Mouse (Mus musculus) intestine, postnatal 0 days (tissue): ENCODE data around the gene Prx. TPM values are rescaled to one million over a fixed set of nuclear protein-coding genes. Genes with fewer than 3 reads are reported as not detected.
"Not testable (repeated sequence)": the region's sequence is repeated elsewhere in the genome, so short reads cannot be mapped to it uniquely, and the experiment has no call there.

Source experiments
- ATAC-seq: fragments of 200-750 bp; cut with Nextera tagmentation; 2 replicates; pipeline ENCODE4 v1.8.0; 2017; ENCODE audit warnings: mild to moderate bottlenecking, moderate TSS enrichment, moderate library complexity
- H3K27ac ChIP-seq: fragments of 300-500 bp; sonication (generic); 2 replicates; pipeline ENCODE4 v1.5.1; 2014; ENCODE audit warnings: mild to moderate bottlenecking, low read depth, low read length, moderate library complexity
- H3K27me3 ChIP-seq: fragments of 300-500 bp; sonication (generic); replicated peaks from 2 replicates; pipeline ENCODE4 v1.6.1; 2014; ENCODE audit warnings: low read length, mixed read lengths; ENCODE audit not compliant: control insufficient read depth, insufficient read depth
- H3K36me3 ChIP-seq: fragments of 300-500 bp; sonication (generic); 2 replicates; pipeline ENCODE4 v1.6.1; 2014; ENCODE audit warnings: mild to moderate bottlenecking, moderate library complexity; ENCODE audit not compliant: control insufficient read depth, insufficient read depth
- H3K4me1 ChIP-seq: fragments of 300-500 bp; sonication (generic); replicated peaks from 2 replicates; pipeline ENCODE4 v1.6.1; 2014; ENCODE audit warnings: antibody characterized with exemption, low read length, mixed read lengths; ENCODE audit not compliant: control insufficient read depth, insufficient read depth
- H3K4me2 ChIP-seq: fragments of 300-500 bp; sonication (generic); replicated peaks from 2 replicates; pipeline ENCODE4 v1.6.1; 2014; ENCODE audit warnings: low read depth, mild to moderate bottlenecking, moderate library complexity
- H3K4me3 ChIP-seq: fragments of 300-500 bp; sonication (generic); 2 replicates; pipeline ENCODE4 v1.5.1; 2014; ENCODE audit warnings: low read depth, low read length
- H3K9ac ChIP-seq: fragments of 300-500 bp; sonication (generic); 2 replicates; pipeline ENCODE4 v1.6.1; 2014; ENCODE audit warnings: mild to moderate bottlenecking, low read depth, low read length
- H3K9me3 ChIP-seq: fragments of 300-500 bp; sonication (generic); 2 replicates; pipeline ENCODE4 v1.6.1; 2016; ENCODE audit warnings: mixed run types; ENCODE audit not compliant: control insufficient read depth
- CTCF ChIP-seq: sonication (generic); IDR thresholded peaks from 2 replicates; pipeline ENCODE4 v1.5.1; 2016; ENCODE audit warnings: low read depth, mild to moderate bottlenecking, control low read depth, antibody characterized with exemption, moderate library complexity
- WGBS: fragments of 180-500 bp; shearing (Covaris S2); extraction: QIAGEN DNeasy Blood & Tissue Kit; methylation state at CpG from one replicate; pipeline ENCODE4 v1.1.7; 2014; 5-methylcytosine and 5-hydroxymethylcytosine counted together
- polyA plus RNA-seq: library from polyadenylated mRNA; unstranded; fragments of >200 nt; fragmentation: Nextera tagmentation; extraction: Ambion mirVana; gene quantifications from 2 replicates; pipeline ENCODE4 v1.2.1, GENCODE M21; 2015

Prx gene
- polyA plus RNA-seq, 1 experiment from 2014 or later: 1.3 TPM

DNA sequence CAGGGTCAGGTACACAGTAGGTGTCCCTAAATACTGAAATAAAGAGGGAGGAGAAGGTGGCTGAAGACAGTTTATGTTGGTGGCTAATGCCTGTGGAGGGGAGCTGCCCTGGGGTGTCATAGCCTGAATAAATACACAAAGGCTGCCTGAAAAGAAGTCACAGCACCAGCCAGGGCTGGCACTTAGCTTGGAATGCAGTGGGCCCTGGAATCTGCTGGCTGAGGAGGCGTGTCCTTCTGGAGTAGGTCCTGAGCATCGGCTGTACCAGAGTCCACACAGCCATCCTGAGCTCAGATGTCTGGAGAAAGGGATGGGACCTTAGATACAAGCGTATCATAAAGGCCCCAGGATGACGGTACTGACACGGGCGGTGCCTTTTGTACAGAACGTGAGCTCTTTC lies 7.3 kb upstream of the Prx start:
- no peak overlapping the region for H3K9ac ChIP-seq

GRCm38 (mm10) chr7:27493022-27493421 lies 6.1 kb upstream of the Prx start:
- Histone ChIP-seq H3K36me3 (peaks cover 12% of the 10 kb centered on the region), H3K9me3 (no peaks in the 10 kb centered on the region), H3K9ac (no peak overlapping the region), H3K4me1 (0 out of 2 replicates have a peak, but pooled peaks cover 4% of the 10 kb centered on the region), H3K27me3 (no peaks in the 10 kb centered on the region), H3K4me3 (no peak overlapping the region), H3K27ac (no peak overlapping the region), H3K4me2 (no peak overlapping the region)
- no peak for TF ChIP-seq CTCF
- ATAC-seq: no peak
- WGBS: 12% methylated on average over 3 of the region's 3 CpGs

More for the DNA sequence above, 7.3 kb upstream of the Prx start:
- Histone ChIP-seq H3K9me3 (no peaks in the 10 kb centered on the region), H3K27me3 (no peaks in the 10 kb centered on the region), H3K4me3 (no peak overlapping the region), H3K4me1 (0 out of 2 replicates have a peak, but pooled peaks cover 4% of the 10 kb centered on the region), H3K4me2 (no peak overlapping the region), H3K36me3 (peaks cover 12% of the 10 kb centered on the region), H3K27ac (0 out of 2 replicates have a peak overlapping the region, but pooled peaks have one; percentile 3)
- 48% methylated on average over 7 of the region's 7 CpGs for WGBS
- TF ChIP-seq CTCF: no peak
- no peak for ATAC-seq

DNA sequence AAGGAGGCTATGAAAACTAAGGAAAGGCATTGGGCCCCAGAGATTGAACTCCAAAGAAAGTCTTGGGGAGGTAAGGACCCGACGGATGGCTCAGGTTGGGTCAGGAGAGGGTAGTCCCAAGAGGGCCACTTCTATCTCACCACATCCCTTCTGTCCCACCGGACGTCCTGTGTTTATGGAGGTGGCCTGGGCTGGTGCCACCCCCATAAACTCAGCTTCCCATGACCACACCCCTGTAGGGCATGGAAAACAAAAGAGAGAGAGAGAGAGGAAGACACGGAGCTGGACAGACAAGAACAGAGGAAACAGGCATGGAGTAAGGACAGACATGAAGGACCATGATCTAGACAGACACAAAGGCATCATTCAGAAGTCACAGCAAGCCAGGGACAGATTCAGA lies 5.7 kb upstream of the Prx start:
- no peak overlapping the region for H3K4me3 ChIP-seq
- ATAC-seq: no peak
- H3K9ac ChIP-seq: no peak overlapping the region
- no peaks in the 10 kb centered on the region for H3K27me3 ChIP-seq
- no peak for TF ChIP-seq CTCF
- peaks cover 12% of the 10 kb centered on the region for H3K36me3 ChIP-seq
- 0 out of 2 replicates have a peak, but pooled peaks cover 4% of the 10 kb centered on the region for H3K4me1 ChIP-seq
- H3K9me3 ChIP-seq: no peaks in the 10 kb centered on the region
- no peak overlapping the region for H3K4me2 ChIP-seq
- WGBS: 69% methylated on average over 5 of the region's 5 CpGs
- no peak overlapping the region for H3K27ac ChIP-seq

DNA sequence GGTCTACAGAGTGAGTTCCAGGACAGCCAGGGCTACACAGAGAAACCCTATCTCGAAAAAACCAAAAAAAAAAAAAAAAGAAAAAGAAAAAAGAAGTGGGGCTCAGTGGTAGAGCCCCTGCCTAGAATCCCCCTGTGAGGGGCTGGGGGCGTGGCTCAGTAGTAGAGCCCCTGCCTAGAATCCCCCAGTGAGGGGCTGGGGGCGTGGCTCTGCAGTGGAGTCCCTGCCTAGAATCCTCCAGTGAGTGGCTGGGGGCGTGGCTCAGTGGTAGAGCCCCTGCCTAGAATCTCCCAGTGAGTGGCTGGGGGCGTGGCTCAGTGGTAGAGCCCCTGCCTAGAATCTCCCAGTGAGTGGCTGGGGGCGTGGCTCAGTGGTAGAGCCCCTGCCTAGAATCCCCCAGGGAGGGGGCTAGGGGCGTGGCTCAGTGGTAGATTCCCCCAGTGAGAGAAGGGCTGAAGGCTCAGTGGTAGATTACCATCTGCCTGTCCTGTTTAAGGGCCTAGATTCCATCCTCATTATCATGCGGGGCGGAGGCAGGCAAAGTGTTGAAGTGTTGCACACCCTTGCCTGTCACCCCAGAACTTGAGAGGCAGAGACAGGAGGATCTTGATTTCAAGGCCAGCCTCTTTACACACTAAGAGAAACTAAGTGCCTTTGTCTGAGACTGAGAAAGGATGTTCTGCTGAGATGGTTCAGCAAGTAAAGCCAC lies 4.3 kb upstream of the Prx start:
- 86% methylated on average over 9 of the region's 9 CpGs for WGBS
- H3K4me2 ChIP-seq: not testable (repeated sequence)

DNA sequence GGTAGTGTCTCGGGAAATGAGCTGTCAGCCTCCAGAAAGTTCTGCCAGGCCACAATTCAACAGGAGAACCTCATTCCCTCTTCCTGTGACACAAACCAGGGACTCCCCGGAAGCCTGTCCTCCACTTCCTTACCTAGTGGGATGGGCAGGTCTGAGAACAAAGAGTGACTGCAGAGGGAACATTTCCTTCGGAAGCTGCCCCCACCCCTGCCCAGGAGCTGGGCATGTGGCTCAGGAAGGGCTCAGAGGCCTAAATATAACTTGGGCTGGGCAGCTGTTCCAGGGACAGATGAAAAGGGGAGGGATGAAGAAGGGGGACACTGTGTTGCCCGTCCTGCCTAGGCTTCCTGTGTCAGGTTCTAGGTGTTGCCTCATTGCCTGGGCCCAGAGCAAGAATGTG lies 2.5 kb downstream of the Prx start:
- no peaks in the 10 kb centered on the region for H3K27me3 ChIP-seq
- no peak for TF ChIP-seq CTCF
- no peaks in the 10 kb centered on the region for H3K9me3 ChIP-seq
- H3K9ac ChIP-seq: no peak overlapping the region
- no peak overlapping the region for H3K4me2 ChIP-seq
- H3K4me1 ChIP-seq: peaks cover 8% of the 10 kb centered on the region; the same call in 1 of the 2 replicates
- 0 out of 2 replicates have a peak overlapping the region, but pooled peaks have one; percentile 2 for H3K27ac ChIP-seq
- no peak overlapping the region for H3K4me3 ChIP-seq
- 43% methylated on average over 4 of the region's 4 CpGs for WGBS
- H3K36me3 ChIP-seq: no peaks in the 10 kb centered on the region
- ATAC-seq: no peak

More for the DNA sequence above, 4.3 kb upstream of the Prx start:
- not testable (repeated sequence) for H3K27ac ChIP-seq, H3K4me3 ChIP-seq, ATAC-seq, H3K9me3 ChIP-seq, H3K36me3 ChIP-seq, H3K4me1 ChIP-seq, H3K27me3 ChIP-seq, H3K9ac ChIP-seq

- H3K27ac ChIP-seq: no peak overlapping the region
- peak overlapping the region; percentile 67; the same call in 1 of the 2 replicates for H3K9ac ChIP-seq
- H3K4me2 ChIP-seq: peak overlapping the region; percentile 89
- no peaks in the 10 kb centered on the region for H3K36me3 ChIP-seq
- H3K4me3 ChIP-seq: peak overlapping the region; percentile 62
- no peaks in the 10 kb centered on the region for H3K27me3 ChIP-seq
- H3K9me3 ChIP-seq: no peaks in the 10 kb centered on the region
- ATAC-seq: no peak
- peaks cover 4% of the 10 kb centered on the region; the same call in 1 of the 2 replicates for H3K4me1 ChIP-seq
- TF ChIP-seq CTCF: no peak
- 47% methylated on average over 9 of the region's 9 CpGs for WGBS
Observed at GRCm38 (mm10) chr7:27506765-27507370, 7.7 kb downstream of the Prx start.
